Mouse (Mus musculus) ES-E14 (cell line): Measurements from ENCODE around the gene Tmem132a. TPM values are rescaled to one million over a fixed set of nuclear protein-coding genes. Genes with fewer than 3 reads are reported as not detected.

Source experiments
- DNase-seq: peaks from one replicate; pipeline ENCODE4 v3.0.0-alpha.2; 2013; ENCODE audit warnings: low read depth, low spot score
- H3K27ac ChIP-seq: 2 replicates; pipeline ENCODE4 v1.5.1; 2012; ENCODE audit warnings: low read depth, mild to moderate bottlenecking, low read length, moderate library complexity, mixed read lengths; ENCODE audit not compliant: poor library complexity, insufficient read depth, severe bottlenecking
- H3K36me3 ChIP-seq: 2 replicates; pipeline ENCODE4 v1.6.1; 2012; ENCODE audit warnings: mild to moderate bottlenecking, low read length, moderate library complexity, mixed read lengths; ENCODE audit not compliant: control insufficient read depth, poor library complexity, insufficient read depth, severe bottlenecking
- H3K4me1 ChIP-seq, 2 experiments: fragments of 150-350 bp in 1 of 2; sonication (generic) in 1 of 2; 2 replicates each; pipeline ENCODE4 v1.6.1; 2012; ENCODE audit warnings: low read length in 2 of 2, mild to moderate bottlenecking in 1 of 2, mixed read lengths in 1 of 2; ENCODE audit not compliant: control insufficient read depth in 2 of 2, insufficient read depth in 2 of 2, poor library complexity in 1 of 2
- H3K4me3 ChIP-seq, 2 experiments: fragments of 150-350 bp in 1 of 2; sonication (generic) in 1 of 2; 2 replicates each; pipeline ENCODE4 v1.5.1; 2012; ENCODE audit warnings: low read length in 2 of 2, low read depth in 1 of 2, mild to moderate bottlenecking in 1 of 2, mixed read lengths in 1 of 2; ENCODE audit not compliant: insufficient read depth in 1 of 2, poor library complexity in 1 of 2, severe bottlenecking in 1 of 2
- H3K9ac ChIP-seq: 2 replicates; pipeline ENCODE4 v1.6.1; 2012; ENCODE audit warnings: low read depth, mild to moderate bottlenecking, low read length, mixed read lengths; ENCODE audit not compliant: poor library complexity, insufficient read depth, severe bottlenecking
- H3K9me3 ChIP-seq: fragments of 150-350 bp; sonication (generic); 2 replicates; pipeline ENCODE4 v1.6.1; 2012; ENCODE audit warnings: low read depth, mild to moderate bottlenecking, low read length; ENCODE audit not compliant: control insufficient read depth, insufficient read depth
- CHD2 ChIP-seq: IDR thresholded peaks from 2 replicates; pipeline ENCODE4 v1.6.1; 2014; ENCODE audit warnings: mild to moderate bottlenecking, low read depth, low read length, inconsistent platforms
- HCFC1 ChIP-seq: IDR thresholded peaks from 2 replicates; pipeline ENCODE4 v1.6.1; 2012; ENCODE audit warnings: low read length, inconsistent platforms, borderline replicate concordance; ENCODE audit not compliant: insufficient read depth
- MAFK ChIP-seq: IDR thresholded peaks from 2 replicates; pipeline ENCODE4 v1.6.1; 2014; ENCODE audit warnings: mild to moderate bottlenecking, low read depth, low read length, inconsistent platforms; ENCODE audit not compliant: insufficient read depth
- ZC3H11A ChIP-seq: IDR thresholded peaks from 2 replicates; pipeline ENCODE4 v1.6.1; 2012; ENCODE audit warnings: low read depth, mild to moderate bottlenecking, inconsistent platforms, low read length, borderline replicate concordance
- ZNF384 ChIP-seq: IDR thresholded peaks from 2 replicates; pipeline ENCODE4 v1.6.1; 2012; ENCODE audit warnings: low read depth, low read length, inconsistent platforms
- in situ Hi-C, 2 experiments: fragments of 600-800 bp; cut with MboI; formaldehyde crosslinking; loops; one replicate each; pipeline ENCODE4 v1.15.1; 2025; ENCODE audit warnings: low sequenced_read_pairs in 2 of 2, inconsistent platforms in 1 of 2; ENCODE audit not compliant: unreplicated experiment in 2 of 2
- total RNA-seq: library from RNA; depleted of rRNA; stranded (reverse); fragments of 300-350 nt; gene quantifications from 2 replicates; pipeline ENCODE4 v1.2.3, GENCODE M21; 2012

Gene Tmem132a
- total RNA-seq, 1 experiment, result 41.4 TPM

DNA sequence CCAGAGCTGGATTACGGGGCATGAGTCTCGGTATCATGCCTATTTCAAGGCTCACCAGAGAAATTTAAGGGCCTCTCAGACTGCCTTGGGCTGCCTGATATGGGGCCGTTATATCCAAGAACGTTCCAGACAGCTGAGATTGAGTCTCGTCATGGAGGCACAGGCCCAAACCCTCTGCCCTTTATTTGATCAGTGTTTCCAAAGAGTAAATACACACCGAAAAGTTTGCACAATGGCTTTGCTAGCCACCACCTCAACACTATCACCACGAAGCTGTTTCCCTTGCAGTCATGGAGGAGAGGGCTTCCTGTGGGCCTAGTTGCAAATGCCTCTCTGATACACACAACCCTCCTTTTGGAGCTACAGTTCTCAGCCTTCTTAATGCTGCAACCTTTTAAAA is 45.7 kb downstream of the Tmem132a start:
- in situ Hi-C loops, result no loop called here

GRCm38 (mm10) chr19:10822534-10822933 is 47.2 kb downstream of the Tmem132a start:
- in situ Hi-C loops, result no loop called here

More for the DNA sequence above, 45.7 kb downstream of the Tmem132a start:
- H3K9me3 ChIP-seq, result no peaks in the 10 kb centered on the region
- no peak overlapping the region for H3K4me3 ChIP-seq
- H3K27ac ChIP-seq, result no peak overlapping the region
- no peak for TF ChIP-seq HCFC1
- TF ChIP-seq ZNF384, result no peak
- no peak for TF ChIP-seq MAFK
- no peak for TF ChIP-seq ZC3H11A
- TF ChIP-seq CHD2, result no peak
- H3K36me3 ChIP-seq, result no peaks in the 10 kb centered on the region
- H3K4me1 ChIP-seq, result peaks cover 2 to 5% of the 10 kb centered on the region in 2 experiments; a peak in 2 of 4 replicates
- H3K9ac ChIP-seq, result no peak overlapping the region
- DNase-seq, result no peak

GRCm38 (mm10) chr19:10821319-10821718 is 48.4 kb downstream of the Tmem132a start:
- Histone ChIP-seq H3K9ac (no peak overlapping the region), H3K36me3 (no peaks in the 10 kb centered on the region), H3K4me1 (peaks cover 2 to 9% of the 10 kb centered on the region in 2 experiments; a peak in 2 of 4 replicates), H3K27ac (no peak overlapping the region), H3K9me3 (no peaks in the 10 kb centered on the region), H3K4me3 (no peak overlapping the region)
- TF ChIP-seq CHD2 (no peak), HCFC1 (no peak)
- in situ Hi-C loops, result no loop called here
- no peak for DNase-seq

More at GRCm38 (mm10) chr19:10822534-10822933, 47.2 kb downstream of the Tmem132a start:
- Histone ChIP-seq H3K9ac (no peak overlapping the region), H3K36me3 (no peaks in the 10 kb centered on the region), H3K4me3 (no peak overlapping the region), H3K27ac (no peak overlapping the region), H3K4me1 (peaks cover 2 to 9% of the 10 kb centered on the region in 2 experiments; a peak in 2 of 4 replicates), H3K9me3 (no peaks in the 10 kb centered on the region)
- TF ChIP-seq CHD2 (no peak), ZC3H11A (no peak), ZNF384 (no peak), MAFK (no peak), HCFC1 (no peak)
- DNase-seq, result no peak

GRCm38 (mm10) chr19:10818217-10818946 is 51.4 kb downstream of the Tmem132a start:
- H3K9me3 ChIP-seq, result no peaks in the 10 kb centered on the region
- peak; percentile 40 for DNase-seq
- no peak overlapping the region for H3K27ac ChIP-seq
- no peak overlapping the region for H3K9ac ChIP-seq
- H3K4me3 ChIP-seq, result peak overlapping the region; percentile 13 to 19; a peak in 2 of 4 replicates
- TF ChIP-seq ZC3H11A, result no peak
- TF ChIP-seq CHD2, result no peak
- no peak for TF ChIP-seq HCFC1
- no peak for TF ChIP-seq MAFK
- no peak for TF ChIP-seq ZNF384
- no peaks in the 10 kb centered on the region for H3K36me3 ChIP-seq
- H3K4me1 ChIP-seq, result peaks cover 2 to 9% of the 10 kb centered on the region in 2 experiments; a peak in 2 of 4 replicates
- in situ Hi-C loops, result no loop called here

GRCm38 (mm10) chr19:10816462-10816861 is 53.3 kb downstream of the Tmem132a start:
- Histone ChIP-seq H3K36me3 (no peaks in the 10 kb centered on the region), H3K4me1 (peaks cover 2 to 7% of the 10 kb centered on the region in 2 experiments; a peak in 2 of 4 replicates), H3K9ac (no peak overlapping the region), H3K27ac (no peak overlapping the region), H3K4me3 (no peak overlapping the region), H3K9me3 (no peaks in the 10 kb centered on the region)
- no peak for TF ChIP-seq HCFC1
- TF ChIP-seq ZC3H11A, result no peak
- TF ChIP-seq CHD2, result no peak
- no peak for TF ChIP-seq ZNF384
- TF ChIP-seq MAFK, result no peak
- DNase-seq, result no peak
- in situ Hi-C loops, result no loop called here
